Mouse (Mus musculus): ENCODE measurements at regions not wholly inside any gene's neighbourhood (a gene's known extent, or its start where the extent isn't known, plus 50 kb on each side); places are given as distances from the start of the nearest gene placed in this dataset.

GRCm38 (mm10) chr16:84581166-84581565 is 66.2 kb downstream of the A730009L09Rik start:
- DNase-seq (ENCODE audit: low read depth, low spot score) = peak; percentile 28

DNA sequence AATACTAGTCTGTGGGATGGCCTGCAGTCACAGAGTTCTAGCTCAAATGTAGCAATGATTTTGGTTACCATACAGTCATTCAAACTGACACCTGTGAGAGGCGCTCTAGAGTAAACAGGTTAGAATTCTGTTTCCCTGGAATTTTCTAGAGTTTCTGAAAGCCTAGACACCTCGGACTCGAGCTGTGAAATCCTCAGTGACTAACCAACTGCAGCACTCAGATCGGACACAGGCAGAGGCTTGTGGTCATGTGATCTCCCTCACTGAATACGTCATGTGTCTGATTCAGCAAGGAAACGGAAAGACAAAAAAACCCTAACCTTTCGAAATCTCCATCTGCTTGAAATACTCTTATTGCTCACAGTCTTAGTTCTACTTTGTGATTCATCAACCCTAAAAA is 68.4 kb downstream of the A730009L09Rik start:
- DNase-seq (ENCODE audit: low read depth, low spot score) = peak; percentile 93

GRCm38 (mm10) chr16:84583773-84584229 is 68.9 kb downstream of the A730009L09Rik start:
- peak; percentile 92 for DNase-seq (ENCODE audit: low read depth, low spot score)

- DNase-seq (ENCODE audit: low read depth, low spot score) = peak; percentile 65
These were observed 69.9 kb downstream of the A730009L09Rik start for GRCm38 (mm10) chr16:84584724-84585399.

DNA sequence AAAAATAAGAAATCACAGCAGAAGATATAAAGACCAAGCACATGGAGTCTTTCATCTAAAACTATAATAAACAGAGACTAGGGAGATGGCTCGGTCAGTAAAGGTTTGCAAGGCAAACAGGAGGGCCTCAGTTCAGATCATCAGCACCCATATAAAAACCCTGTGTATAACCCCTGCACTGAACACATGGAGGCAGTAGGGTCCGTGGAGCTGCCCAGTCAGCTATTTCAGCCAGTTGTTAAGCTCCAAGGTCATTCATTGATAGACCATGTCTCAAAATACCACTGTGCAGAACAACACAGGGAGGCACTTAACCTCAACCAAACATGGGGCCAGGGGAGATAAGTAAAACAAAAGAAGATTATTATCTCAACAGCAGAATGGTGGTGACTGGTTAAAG is 78.1 kb downstream of the A730009L09Rik start:
- DNase-seq (ENCODE audit: low read depth, low spot score) = no peak

DNA sequence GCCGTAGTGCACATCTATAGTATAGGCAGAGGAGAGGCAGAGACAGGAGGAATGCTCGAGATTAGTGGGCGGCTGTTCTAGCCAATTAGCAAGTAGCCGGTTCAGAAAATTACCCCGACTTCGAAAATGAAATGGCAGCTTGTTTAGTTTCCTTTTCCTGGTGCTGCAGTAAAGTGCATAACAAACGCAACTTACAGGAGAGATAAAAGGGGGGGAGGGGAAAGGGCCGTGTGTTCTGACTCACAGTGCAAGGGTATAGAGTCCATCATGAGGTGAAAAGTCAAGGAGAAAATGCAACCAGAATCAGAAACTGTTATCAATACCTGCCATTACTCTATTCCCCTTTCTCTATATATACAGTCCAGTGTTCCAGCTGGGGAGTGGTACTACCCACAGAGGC is 88.0 kb downstream of the A730009L09Rik start:
- DNase-seq (ENCODE audit: low read depth, low spot score) = peak; percentile 42

DNA sequence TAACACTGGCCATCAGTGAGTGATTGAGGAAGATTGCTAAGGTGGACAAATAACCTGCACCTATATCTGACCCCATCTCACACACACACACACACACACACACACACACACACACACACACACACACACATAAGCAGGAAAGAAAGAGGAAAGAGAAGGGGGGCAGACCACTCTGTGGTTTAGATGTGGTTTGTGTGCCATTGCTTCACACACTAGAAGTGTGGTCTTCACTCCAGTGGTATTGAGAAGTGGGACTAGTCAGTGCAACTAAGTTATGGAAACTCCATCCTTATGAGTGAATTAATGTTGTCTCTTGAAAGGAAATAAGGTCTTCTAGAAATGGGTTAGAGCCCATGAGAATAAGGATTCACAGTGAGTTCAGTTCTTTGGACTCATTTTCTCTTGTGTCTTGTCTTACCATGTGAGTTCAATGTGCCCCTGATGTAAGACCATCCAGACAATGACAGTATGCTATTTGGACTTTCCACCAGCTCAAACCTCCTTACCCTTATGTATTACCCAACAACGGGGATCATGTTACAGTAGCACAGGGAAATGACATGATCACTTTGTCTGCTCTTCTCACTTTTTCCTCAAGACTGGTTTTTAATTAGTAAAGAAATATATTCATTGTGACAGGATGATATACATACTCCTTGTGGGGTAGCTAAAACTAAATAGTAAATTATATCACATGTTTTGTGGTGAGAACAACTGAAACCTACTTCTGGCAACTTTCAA is 88.7 kb downstream of the A730009L09Rik start:
- DNase-seq (ENCODE audit: low read depth, low spot score) = no peak

DNA sequence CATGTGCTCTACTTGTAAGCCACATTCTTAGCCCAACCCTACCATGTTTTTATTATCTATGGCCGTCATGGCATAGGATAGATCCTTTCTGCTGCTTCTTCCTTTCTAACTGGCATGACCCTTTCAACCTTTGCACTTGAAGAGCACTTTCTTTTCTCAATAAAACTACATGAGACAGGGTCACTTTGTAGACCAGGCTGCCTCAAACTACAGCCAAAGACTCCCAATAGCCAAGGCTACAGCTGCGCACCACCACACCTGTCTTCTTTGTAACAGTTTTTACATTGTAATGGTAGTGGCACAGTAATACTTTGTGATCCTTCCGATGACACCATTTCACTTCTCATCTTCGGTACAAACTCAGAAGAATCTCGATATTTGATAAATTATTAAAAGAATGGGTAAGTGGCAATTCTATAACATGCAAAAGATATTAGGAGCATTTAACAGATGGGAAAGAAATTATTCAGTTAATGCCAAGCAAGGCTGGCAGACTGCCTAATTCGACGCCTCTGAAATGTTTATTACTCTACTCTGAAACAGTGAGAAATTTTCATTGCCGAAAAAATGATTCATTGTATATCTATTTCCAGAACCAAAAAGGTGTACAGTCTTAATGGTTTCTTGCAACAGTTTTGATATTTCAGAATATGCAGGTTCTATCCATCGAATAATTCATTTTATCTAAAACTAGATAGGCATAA is 89.5 kb downstream of the A730009L09Rik start:
- no peak for DNase-seq (ENCODE audit: low read depth, low spot score)

- DNase-seq (ENCODE audit: low read depth, low spot score) = no peak
These were observed 91.3 kb downstream of the A730009L09Rik start for GRCm38 (mm10) chr16:84606010-84606803.

GRCm38 (mm10) chr16:84606804-84607095 is 91.8 kb downstream of the A730009L09Rik start:
- DNase-seq (ENCODE audit: low read depth, low spot score) = no peak

DNA sequence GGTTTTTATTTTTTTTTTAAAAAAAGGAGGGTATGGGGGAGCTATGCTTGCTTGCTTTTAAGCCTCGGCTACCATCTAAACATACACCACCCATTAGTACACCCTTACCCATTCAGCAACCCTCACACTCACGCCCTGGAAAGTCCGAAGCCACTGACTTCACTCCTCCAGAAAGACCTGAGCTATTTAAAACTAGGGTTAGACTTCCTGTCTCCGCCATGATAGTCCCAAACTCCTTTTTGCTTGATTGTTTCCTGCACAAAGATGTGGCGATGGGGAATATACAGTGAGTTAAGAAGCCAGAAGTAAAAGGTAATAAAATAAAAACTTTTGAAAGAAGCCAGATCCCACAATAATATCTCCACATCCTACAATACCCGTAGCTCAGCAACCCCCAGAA is 92.6 kb downstream of the A730009L09Rik start:
- no peak for DNase-seq (ENCODE audit: low read depth, low spot score)

DNA sequence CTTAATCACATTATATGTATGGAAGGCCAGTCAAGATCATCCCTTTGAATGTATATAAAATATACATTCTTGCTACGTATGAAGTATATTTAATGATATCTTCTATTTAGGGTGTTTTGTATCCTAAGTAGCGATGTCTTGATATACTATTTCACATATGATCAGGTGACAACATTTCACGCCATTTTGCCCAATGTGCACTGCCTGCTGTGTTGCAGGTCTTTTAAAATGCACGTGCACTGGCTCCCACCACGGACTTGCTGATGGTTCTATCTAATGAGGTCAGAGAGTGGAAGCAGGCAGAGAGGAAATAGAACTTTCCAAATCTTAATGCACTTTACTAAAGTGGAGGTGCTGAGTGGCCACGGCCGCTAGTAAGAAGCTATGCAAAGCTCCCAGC is 100.8 kb downstream of the A730009L09Rik start:
- DNase-seq (ENCODE audit: low read depth, low spot score) = no peak

- DNase-seq (ENCODE audit: low read depth, low spot score) = no peak
These were observed 101.2 kb downstream of the A730009L09Rik start for GRCm38 (mm10) chr16:84616132-84616531.

GRCm38 (mm10) chr16:84618379-84618778 is 103.5 kb downstream of the A730009L09Rik start:
- no peak for DNase-seq (ENCODE audit: low read depth, low spot score)

DNA sequence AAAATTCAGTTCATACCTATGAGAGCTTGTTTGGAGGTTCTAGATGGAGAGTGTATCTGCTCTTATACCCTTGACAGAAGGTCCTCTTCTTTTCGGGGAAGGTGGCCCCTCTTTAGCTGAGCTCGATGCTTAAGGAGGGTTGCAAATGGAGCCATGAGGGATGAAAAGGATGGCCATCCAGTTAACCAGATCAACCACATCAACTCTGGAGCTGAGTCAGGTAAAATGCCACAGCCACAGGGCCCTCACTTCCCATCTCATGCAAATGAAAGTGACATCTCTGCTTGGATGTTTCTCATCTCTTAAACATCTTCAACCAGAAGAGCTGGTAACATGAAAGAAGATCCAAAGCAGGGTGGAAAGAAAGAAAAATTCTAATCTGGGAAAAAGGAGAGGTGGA is 105.0 kb downstream of the A730009L09Rik start:
- DNase-seq (ENCODE audit: low read depth, low spot score) = peak; percentile 21

GRCm38 (mm10) chr16:84620861-84621260 is 105.9 kb downstream of the A730009L09Rik start:
- peak; percentile 25 for DNase-seq (ENCODE audit: low read depth, low spot score)

DNA sequence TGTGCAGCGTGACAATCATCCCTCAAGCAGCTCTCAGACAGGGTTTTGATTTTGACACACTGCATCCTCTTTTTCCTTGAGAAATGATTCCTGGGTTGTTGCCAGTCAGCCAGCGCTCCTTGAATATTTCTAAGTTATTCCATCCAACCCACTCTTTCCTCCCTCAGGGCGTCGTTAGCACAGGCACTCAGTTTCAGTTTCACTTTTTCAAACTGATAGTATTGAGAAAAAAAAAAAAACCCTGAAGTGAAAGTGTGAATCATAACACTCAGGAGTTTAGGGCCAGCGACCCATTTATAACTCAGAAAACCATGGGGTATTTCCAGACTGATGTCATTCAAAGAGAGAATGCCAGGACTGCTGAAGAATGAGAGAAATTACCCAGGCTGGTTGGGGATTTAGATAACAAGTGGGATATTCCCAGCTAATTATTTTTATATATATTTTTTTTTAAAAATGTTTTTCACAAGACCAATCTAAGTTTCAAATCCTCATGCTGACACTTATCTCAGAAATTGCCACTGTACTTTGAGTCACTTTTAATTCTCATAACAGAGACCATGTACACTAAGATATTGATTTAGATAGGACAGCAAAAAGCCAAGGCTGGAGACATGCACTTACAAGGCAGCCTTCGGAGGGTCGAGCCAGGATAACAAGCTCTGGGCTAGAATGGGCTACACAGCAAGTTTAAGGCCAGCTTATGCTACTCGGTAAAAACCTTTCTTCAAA is 106.5 kb downstream of the A730009L09Rik start:
- peak; percentile 86 for DNase-seq (ENCODE audit: low read depth, low spot score)

DNA sequence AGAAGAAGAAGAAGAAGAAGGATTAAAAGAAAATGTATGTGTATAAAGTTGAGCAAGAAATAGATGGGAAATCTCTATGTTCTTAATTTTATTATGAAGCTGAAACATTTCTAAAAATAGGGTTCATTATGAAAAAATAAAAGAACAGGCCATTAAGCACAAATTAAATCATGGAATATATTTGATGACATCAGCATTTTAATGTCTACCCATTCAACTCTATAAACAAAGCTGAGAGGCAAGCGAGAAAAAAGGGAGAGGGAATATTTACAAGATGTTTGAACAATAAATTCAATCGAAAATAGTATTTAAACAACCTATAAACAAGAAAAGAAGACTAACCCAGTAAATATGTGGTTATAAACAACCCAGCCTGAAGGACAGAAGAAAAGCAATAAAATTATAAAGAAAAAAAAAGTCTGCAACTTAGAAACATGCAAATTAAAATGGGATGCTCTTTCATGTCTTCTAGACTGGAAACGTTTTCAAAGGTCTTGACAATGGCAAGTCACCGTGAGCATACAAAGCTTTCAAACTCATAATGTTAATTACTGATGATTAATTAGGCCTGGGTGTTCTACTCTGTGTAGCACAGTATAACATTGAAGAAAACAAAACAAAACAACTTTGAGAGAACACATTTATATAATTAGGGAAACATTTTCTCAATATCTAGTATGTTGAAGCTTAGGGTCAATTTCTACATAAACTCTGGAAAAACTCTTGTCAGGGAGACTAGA is 108.6 kb downstream of the A730009L09Rik start:
- no peak for DNase-seq (ENCODE audit: low read depth, low spot score)

DNA sequence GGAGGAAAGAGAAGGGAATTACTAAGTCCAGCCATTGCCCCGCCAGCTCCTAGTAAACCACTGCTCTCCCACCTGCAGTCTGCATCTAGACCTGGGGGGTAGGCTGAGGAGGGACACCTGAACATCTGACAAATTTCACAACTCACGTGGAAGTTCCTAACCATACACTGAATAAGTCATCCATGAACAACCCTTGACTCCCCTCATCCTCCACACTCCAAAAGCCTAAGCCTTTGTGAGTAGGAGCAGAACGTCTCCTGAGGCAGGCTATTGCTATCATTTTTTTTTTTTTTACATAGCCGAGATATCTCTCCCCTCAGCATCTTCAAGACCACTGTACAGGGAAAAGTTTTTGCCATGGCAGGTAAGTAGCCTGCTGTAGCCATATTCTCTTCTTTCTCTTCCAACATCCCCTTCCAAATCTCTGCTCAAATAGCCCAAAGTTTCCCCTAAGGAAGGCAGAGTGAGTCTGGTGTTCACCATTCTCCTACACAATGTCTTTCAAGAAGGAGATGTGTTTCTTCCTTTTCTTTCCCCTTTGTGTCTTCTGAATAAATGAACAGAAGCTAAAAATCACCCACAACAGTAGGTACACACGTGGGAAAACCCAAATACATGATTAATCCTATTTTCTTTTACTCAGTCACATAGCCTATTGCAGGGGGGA is 109.7 kb downstream of the A730009L09Rik start:
- DNase-seq (ENCODE audit: low read depth, low spot score) = no peak
